Mouse (Mus musculus): ENCODE measurements around the gene Dennd4b.

DNA sequence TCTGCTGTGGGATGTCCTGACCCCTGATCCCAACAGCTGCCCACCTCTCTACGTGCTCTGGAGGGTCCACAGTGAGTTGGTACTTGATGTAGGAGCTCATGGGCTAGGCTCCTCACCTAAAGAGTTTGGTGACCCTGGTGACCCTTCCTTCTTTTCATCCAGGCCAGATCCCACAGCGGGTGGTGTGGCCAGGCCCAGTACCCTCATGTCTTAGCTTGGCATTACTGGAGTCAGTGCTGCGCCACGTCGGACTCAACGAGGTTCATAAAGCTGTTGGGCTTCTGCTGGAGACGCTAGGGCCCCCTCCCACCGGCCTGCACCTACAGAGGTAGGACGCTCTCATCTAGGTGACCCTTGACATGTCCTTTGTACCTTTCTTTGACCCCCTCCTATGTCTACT lies 14.2 kb downstream of the Dennd4b start:
- no peak for TF ChIP-seq POLR2A (IDR thresholded peaks at IDR 0.05; ENCODE audit: borderline replicate concordance, low read depth, low read length)
- no peak for TF ChIP-seq CTCF (IDR thresholded peaks at IDR 0.05; ENCODE audit: low read depth, low read length)

All from bone marrow macrophage, adult 2 months (primary cell).